Mouse (Mus musculus) cerebellum, adult 2 months (tissue): ENCODE results near the gene Rprd2.

ENCODE experiments used
- CTCF ChIP-seq: fragments of 200-500 bp; IDR thresholded peaks from 2 replicates; pipeline ENCODE4 v1.5.1; 2011; ENCODE audit warnings: low read depth, mild to moderate bottlenecking, control low read depth, low read length, moderate library complexity, borderline replicate concordance; ENCODE audit not compliant: insufficient read depth
- POLR2A ChIP-seq: fragments of 200-500 bp; IDR thresholded peaks from 2 replicates; pipeline ENCODE4 v1.6.1; 2011; ENCODE audit warnings: low read length, control low read depth, borderline replicate concordance; ENCODE audit not compliant: insufficient read depth

DNA sequence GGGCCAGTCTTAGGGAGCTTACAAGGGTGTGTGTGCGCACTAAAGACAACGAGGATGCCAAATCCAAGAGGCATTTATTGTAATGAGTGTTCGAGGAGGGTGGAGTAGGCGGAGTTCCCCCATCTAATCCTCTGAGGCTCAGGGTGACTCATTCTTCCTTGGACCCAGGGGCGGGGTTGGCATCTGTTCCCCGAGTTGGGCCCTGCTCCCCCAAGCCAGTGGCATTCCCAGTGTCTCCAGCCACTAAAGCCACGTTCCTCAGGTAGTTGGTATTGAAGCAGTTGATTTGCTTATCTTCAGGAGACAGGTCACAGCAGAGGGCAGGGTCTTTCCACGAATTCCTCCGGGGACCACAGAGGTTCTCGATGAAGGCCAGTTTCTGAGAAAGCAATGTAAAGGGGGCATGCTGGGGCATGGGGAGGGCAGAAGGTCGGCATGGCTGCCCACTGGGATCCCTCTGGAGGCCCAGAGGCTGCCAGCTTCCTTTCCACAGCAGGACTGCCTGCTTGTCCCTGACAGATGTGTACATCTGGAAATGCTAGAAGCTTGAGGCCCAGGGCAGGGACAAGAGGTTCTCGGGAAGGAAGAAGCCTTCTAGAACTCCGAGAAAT lies 84.5 kb downstream of the Rprd2 start:
- TF ChIP-seq CTCF (no peak), POLR2A (no peak)
